Mouse (Mus musculus) CD4-positive helper T cell, adult 2 months (primary cell): ENCODE results near the gene Cnot10.
A peak's percentile ranks its signal among the peaks of the same experiment; 100 is the strongest.

Source experiments
- DNase-seq: peaks from one replicate; pipeline ENCODE4 v3.0.0-alpha.2; 2012; ENCODE audit warnings: low read depth, missing footprints, low spot score

The Cnot10 gene

DNA sequence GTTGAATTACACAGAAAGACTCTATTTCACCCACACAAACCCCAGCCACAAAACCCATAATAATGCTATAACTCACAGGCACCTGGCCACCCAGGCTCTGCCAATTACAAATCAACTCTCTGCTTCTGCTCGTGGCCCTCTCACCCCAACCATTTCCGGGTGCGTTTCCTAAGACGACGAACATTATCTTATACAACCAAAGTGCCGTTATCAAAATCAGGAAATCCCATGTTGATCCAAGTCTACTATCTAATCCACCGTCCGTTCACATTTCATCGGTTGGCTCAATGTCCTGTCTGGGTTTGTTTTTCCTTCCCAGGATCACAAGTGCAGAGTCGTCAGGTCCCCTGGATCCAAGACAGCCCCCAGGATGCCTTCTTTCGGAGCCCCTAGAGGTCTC is 61.3 kb downstream of the Cnot10 start:
- DNase-seq: no peak

DNA sequence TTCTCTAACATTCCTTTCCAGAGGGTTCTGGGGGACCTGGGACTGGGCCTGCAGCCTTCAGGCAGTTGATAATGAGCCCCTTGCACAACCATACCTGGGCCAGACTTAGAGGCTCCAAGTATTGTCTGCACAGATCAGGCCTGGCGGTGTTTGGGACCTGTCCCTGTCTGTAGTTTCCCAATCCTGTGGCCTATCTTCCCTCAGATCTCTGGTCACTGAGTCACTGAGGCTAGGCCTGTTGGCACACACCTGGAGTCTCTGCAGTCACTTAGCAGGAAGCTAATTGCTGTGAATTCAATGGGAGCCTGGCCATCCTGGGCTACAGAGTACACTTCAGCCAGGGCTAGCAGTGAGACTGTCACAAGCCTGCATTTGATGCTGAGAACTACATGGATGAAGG is 64.0 kb downstream of the Cnot10 start:
- DNase-seq: no peak

DNA sequence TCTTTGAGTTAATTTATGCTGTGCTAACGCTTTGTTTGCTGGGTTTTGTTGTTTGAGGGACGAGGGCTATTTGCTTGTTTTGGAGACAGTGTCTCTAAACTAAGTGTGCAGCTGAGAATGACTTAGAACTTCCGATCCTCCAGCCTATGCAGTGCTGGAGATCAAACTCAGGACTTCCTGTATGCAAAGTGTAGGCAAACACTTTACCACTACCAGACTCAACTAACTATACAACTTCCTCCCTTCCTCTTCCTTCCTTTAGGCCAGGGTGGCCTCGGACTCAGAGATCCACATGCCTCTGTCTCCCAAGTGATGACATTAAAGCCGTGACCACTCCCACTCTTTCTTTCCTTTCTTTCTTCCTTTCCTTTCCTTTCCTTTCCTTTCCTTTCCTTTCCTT is 66.5 kb downstream of the Cnot10 start:
- DNase-seq: no peak

DNA sequence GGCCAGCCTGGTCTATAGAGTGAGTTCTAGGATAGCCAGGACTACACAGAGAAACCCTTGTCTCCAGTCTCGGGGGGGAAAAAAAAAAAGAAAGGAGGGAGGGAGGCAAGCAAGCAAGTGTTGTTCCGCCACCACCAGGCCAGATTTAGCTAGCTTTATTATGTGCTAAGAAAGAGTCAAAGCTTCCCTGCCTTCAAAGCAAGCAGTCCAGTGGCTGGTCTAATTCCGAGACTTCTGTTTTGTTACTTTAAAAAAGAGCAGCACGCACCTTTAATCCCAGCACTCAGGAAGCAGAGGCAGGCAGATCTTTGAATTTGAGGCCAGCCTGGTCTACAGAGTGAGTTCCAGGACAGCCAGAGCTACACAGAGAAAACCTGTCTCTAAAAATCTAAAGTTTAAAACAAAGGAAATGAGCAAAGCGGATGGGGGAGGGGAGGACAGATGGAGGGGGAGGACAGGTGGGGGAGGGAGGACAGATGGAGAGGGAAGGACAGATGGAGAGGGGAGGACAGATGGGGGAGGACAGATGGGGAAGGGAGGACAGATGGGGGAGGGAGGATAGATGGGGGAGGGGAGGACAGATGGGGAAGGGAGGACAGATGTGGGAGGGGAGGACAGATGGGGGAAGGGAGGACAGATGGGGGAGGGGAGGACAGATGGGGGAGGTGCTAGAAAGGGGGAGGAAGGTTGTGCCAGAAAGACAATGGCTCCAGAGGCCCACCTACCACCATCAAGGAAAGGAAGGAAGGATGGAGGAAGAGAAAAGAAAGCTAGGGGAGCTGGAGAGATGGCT is 71.1 kb downstream of the Cnot10 start:
- no peak for DNase-seq

DNA sequence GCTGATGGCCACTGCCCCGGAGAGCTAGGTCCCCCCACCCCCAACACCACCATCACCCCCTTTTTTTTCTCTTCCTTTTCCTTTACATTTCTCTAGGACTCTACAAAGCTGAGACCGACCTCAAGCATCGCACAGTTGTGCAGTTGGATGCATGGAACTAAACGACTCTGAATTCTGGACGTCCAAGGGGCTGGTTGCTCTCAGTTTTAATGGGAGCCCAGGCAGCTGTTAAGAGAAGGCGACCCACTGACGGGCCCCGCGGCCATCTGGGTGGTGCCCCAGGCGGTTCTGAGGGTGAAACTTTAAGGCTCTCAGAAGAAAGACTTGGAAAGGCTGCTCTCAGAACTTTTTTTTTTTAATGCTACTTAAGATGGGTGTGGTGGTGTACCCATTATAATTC is 75.3 kb downstream of the Cnot10 start:
- no peak for DNase-seq

DNA sequence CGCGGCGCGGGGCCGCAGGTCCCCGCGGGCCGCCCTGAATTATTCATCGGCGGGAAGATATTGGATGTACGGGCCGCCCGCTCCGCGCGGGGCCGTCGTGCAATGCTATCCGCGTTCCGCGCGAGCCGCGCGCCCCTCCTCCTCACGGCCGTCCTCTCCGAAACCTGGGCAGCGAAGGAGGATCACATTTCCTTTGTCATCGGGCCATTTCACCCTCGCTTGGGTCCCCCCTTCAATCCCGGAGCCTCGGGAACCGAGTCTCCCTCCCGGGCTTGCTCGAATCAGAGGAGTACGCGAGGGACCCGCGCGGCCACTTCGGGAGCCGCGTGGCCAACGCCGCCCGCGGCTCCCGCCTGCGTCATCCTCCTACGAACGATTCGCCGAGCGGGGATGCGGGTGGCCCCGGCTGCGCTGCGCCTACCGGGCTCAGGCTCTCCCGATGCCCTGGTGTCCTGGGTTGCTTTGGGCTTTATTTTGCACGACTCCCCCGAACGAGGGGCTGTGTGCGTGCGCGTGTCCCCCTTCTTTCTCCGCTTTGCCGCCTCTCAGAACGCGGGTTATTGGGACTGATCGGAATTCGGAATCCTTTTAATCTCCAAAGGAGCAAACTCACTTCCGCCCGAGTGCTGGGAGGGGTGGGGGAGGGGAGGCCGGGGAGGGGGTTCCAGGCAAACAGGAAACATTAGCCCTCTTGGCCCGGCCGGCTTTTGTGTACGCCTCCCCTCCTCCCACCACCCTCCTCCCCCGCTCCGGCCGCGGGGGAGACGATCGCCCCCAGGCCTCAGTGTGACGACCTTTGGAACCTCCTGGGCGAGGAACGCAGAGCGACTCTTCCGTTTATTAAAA is 76.0 kb downstream of the Cnot10 start, which contains the start of gene Trim71:
Gene Trim71, minus strand, starts transcription at position 609 of the 846 bp plus-strand sequence.
- peak; percentile 24 for DNase-seq

DNA sequence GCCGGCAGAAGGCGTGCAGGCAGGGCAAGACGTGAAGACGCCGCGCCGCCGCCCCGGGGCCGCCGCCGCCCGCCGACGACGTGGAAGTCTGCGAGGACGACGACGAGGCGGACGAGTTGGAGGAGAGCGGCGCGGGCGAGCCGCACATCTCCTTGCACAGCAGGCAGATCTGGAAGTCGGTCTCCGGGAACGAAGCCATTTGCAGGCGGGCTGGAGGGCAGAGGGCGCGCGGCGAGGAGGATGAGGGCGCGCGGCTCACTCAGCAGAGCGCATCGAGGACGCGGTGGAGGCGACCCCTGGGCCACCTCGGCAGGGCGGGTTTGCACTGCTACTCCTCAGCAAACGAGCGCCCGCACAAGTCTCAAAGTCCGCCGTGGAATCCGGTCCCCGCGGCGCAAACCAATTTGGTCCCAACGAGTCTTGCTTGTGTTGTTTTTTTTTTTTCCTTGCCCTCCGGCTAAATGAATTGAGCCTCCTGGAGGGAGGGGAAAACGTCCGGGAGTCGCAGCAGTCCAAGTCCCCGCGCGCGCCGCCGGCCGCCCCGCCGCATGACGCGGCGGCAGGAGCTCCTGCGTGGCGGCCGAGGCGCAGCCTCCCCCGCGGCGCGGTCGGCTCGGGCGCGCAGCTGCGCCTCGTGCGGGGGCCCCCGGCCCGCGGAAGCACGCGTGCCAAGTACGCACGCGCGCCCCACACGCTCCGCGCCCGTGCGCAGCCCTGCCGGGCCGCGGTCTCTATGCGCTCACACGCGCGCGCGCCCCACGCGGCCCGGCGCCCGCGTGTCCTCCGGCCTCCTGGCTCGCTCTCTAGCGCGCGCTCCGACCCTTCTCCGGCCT is 76.8 kb downstream of the Cnot10 start:
- peak; percentile 25 for DNase-seq

DNA sequence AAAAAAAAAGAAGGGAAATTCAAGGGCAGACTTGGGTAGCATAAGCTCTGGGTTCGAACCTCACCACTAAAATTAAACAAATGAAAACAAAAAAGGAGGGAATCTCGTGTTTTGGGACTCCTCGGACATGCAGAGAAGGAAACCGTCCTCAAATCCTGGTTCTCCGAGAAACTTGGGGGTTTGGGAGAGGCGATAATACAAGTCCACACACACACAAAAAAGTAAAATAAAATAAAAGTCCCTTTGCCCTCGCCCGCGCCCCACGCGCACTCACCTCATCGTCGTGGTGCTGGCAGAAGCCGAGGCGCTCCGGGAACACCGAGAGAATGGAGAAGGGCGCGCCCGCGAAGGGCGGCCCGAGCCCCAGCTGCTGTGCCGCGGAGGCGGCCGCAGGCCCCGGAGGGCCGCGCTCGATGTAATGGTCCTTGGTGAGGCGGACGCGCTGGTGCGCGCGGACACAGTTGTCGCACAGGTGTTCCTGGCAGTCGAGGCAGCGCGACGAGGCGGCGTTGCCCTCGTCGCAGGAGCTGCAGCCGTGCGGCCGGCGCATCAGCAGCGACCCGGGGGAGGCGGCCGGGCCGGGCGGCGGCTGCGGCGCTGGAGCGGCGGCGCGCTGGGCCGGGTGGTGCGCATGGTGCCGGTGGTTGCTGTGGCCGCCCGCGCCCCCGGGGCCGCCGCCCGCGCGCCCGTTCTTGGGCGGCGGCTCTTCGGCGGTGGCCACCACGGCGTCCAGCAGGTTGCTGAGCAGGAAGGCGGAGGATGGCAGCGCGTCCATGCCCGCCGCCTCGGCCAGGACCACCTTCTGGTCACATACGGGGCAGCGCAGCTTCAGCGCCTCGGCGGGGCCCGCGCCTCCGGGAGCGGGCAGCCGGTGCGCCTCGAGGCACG is 77.7 kb downstream of the Cnot10 start:
- DNase-seq: peak; percentile 15

DNA sequence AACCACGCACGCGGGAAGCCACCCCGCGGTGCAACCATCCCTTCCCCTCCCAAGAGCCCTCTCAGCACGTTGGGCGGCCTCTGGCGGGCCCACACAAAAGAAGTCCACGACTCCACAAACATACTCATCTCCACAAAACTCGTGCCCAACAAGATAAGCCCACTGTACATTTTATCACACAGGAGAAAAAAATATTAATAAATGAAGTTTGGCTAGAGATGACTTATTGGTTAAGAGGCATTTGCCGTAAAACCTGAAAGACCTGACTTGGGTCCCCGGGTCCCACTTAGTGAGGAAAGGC is 78.4 kb downstream of the Cnot10 start:
- DNase-seq: no peak

DNA sequence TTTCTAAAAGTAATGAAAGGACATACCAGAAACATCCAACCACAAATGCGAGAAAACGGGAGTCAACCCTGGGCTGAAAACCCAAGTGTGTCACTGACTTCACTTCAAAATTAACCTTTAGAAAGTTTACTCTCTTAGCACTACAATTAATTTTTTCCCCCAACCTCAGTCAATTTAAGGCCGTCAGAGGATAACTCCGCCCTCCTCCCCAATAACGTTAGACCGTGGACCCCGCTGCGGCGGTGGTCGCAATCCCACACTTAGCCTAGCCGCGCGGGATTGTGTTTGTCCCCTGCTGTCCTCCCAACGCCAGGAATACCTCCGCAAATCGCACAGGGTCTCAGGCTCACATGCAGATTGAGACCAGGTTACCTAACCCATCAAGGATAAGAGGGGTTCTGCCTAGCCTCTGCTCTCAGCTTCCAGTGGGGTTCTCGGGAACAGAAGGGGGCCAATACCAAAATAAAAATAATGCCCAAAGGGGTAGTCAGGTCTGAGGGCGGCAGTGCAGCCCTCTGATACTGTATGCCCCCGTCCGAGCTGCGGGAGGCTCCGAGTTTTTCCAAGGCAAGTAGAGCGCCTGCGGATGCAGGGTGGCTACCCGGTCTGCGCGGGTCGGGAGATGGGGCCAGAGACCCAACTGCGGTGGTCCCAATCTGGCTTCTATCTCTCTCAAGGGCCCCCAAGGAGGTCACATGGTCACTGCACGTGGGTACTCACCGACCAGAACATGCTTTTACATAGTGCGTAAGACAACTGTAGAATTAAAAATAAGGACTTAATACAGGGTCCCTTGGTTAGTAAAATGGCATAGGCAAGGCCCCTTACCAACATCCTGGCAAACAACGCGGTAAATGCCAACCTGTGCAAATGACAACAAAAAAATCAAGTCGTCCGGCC is 79.0 kb downstream of the Cnot10 start:
- no peak for DNase-seq

DNA sequence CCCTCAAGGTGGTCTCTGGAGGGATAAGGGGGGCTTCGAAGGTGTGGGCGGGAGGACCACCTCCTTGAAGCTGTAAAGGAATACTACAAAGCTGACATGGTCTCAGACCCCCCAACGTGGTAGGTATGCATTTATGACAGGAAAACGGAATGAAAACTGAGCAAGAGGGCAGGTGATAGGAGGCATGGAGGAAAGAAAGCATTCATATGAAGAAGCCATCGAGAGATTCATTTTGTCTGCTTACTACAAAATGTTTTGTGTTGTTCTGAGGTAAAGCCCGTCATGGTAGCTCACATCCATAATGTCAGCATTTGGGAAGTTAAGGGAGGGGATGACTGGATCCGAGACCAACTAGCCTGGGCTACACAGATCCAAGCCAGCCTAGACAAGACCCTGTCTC is 79.8 kb downstream of the Cnot10 start:
- no peak for DNase-seq

DNA sequence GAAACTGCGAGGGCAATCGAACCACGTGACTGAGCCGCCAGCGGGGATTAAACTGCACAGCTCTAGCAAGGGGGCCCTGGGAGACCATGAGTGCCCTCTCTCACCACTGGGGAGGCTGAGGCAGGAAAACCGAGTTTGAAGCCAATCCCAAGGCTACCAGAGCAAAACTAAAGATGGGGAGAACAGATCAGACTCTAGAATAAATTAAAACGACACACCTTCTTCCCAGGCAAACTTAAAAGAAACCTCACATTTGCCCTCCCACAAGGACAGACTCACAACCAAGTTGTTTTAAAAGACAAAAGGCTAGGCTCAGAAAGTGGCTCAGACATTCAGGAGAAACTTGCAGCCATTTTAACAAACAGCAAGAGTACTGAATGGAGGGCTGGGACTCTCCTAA is 82.9 kb downstream of the Cnot10 start:
- DNase-seq: no peak

DNA sequence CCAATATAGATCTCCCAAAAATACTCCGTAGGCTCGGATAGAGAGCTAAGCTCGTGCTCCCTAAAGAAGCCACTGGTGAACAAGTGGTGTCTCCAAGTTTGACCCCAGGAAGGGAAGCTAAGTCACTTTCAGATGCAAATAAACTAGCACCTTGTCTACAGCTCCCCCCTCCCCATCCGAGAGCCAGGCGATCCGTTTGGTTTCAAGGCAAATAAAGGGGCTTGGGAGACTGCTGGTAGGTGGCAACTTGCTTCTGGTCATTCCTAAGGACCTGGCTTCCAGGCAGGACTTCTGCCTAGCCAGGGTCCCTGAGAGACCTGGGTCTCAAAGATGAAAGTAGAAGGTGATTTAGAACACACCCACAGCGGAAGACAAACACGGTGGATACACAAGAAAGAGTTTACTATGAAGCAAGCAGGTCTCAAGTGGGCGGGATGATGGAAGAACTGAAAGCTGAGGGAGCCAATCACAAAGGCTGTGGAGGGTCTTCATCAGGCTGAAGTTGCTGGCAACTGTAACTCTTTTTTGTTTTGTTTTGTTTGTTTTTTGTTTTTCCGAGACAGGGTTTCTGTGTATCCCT is 83.6 kb downstream of the Cnot10 start:
- no peak for DNase-seq

DNA sequence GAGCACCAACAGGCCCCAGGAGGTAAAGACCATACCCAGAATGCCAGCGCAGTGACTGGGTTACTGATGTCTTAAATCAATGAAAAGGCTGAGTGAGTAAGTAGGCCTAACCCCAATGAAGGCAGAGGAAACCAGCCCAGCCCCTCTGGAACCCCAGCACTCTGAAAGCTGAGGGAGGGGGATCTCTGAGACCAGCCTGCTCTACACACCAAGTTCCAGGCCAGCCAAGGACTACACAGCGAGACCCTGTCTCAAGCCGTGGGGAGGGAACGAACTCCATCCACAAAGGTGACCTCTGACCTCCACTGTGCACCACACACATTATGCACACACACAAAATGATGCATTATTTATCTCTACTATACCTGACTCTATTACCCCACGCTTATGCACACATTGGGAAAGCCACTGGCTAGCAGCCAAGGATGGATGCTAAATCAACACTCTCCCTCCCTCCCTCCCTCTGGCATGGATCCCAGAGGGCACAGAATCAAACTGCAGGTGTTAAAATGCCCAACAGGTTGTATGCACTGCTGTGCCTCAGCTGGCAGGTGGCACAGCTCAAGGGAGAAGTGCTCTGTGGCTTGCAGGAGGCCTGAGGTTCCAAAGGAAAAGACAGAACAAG is 85.5 kb downstream of the Cnot10 start:
- DNase-seq: no peak

DNA sequence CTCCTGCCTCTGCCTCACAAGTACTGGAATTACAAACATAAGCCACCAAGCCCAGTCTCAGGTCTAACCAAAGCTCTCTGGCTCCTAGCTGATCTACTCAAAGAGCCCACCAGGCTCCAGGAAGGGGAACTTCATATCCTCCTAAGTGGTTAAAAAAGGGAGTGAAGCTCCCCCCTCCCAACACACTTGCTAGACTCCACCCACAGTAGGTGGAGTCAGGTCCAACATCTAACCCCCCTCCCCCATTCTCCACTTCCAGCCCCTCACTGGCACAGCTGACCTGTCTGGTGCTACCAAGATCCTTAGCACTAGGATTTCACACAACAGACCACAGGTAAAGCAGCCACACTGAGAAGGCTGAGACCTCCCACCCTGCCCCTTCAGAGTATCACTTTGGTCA is 86.2 kb downstream of the Cnot10 start:
- no peak for DNase-seq

DNA sequence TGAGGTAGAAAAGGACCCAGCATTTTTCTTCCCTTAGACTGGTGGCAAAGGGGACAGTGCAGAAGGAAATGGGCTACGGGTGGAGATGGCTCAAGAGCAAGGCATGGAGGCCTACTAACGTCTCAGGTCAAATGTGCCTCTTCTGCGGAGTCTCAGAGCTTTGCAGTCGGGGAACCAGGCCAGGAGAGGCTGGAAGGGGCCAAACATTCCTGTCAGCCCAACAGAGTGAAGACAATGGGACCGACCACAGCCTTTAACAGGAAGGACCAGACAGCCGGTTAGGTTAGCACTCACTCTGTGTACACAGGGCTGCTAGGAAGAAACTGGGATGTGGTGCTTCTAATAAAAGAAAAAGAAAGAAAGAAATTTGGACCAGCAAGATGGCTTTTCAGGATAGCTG is 90.0 kb downstream of the Cnot10 start:
- DNase-seq: no peak

DNA sequence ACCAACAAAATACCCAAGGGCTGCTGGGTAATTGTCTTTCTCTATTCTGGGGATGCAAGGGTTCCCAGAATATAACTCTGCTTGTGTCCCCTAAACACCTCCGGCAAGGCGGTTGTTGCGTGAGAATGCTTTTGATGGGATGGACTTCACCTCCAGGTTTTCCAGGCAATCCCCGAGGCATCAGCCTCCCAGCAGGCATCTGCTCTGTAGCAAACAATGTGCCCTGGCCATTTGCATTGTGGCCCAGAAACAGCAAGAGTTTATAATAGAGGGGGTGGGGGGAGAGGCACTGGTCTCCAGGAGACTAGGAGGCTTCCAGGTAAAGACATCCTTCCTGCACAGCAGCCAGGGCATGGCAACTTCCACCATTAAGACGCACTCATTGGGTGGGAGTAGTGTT is 90.9 kb downstream of the Cnot10 start:
- no peak for DNase-seq

DNA sequence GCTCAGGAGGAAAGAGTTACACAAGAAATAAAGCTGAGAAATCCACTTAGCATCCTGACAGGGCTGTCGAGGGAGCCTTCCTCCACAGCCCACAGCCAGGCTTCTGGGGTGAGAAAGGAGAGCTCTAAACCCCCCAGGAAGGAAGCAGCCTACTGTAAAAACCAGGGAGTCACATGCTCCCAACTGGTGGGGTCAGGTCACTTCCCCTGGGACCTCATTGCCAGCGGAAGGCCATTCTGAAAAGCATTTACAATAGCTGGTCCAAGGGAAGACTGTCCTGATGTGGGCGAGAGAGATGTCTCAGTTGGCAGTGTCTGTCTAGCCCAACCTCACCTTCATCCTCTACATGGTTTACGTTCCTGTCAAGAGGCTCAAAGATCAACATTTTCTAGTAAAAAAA is 91.5 kb downstream of the Cnot10 start:
- no peak for DNase-seq

DNA sequence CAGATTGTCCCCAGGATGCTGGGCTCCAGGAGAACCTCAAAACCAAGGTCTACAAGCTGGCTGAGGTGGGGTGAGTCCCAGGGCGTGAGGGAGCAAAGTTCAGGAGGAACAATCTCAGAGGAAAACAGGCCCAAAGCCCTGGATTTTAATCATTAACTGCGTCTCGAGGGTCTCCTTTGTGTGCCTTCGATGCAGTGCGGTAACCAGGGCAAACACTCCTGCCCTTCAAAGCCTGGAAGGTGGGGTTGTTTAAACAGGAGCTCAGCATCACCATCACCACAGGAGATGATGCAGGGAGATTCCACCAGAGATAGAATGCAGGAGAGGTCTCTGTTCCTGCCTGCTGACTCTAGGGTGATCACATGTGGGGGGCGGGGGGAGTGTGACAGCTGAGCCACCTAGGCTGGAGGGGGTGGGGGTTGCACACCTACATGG is 92.3 kb downstream of the Cnot10 start:
- peak; percentile 13 for DNase-seq
